Mouse (Mus musculus) bone marrow, adult 2 months (tissue): Measurements from ENCODE around the gene Sfxn4.

Experiments used
- CTCF ChIP-seq: fragments of 200-500 bp; IDR thresholded peaks from 2 replicates; pipeline ENCODE4 v1.5.1; 2011; ENCODE audit warnings: low read length, control low read depth; ENCODE audit not compliant: control insufficient read depth, insufficient read depth
- POLR2A ChIP-seq: fragments of 200-500 bp; IDR thresholded peaks from 2 replicates; pipeline ENCODE4 v1.6.1; 2011; ENCODE audit warnings: low read depth, mild to moderate bottlenecking, control low read depth, low read length, borderline replicate concordance; ENCODE audit not compliant: control insufficient read depth

DNA sequence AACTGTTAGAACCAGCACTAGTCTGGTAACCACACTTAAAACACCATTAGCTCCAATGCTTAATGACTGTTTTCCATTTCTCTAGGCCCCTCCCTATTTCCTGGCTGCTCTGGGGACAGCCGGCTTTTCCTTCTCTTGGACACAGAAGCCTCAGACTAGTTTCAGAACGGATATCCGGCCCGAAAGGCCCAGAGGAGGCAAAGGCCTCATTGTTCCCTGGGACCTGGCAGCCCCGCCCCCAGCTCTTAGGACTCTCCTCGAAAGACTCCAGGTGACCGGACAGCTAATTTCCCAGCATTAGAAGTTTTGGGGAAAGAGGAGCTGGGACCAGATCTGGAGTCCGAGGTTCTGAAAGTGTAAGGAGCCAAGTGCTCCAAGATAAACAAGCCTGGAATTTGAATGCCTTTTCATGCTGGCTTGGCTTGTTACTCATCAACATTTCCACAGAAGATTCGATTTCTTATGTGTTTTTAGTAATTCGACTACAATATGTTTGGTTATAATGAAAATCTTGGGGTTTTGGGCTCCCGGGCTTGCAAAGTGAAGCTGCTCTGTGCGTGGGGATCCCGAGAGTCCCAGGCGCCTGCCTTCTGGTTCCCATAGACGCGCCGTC lies 27.9 kb upstream of the Sfxn4 start:
- no peak for TF ChIP-seq POLR2A
- no peak for TF ChIP-seq CTCF
